Mouse (Mus musculus) embryonic stem cell, embryonic (primary cell): ENCODE measurements at regions not wholly inside any gene's neighbourhood (a gene's known extent, or its start where the extent isn't known, plus 50 kb on each side); places are given as distances from the start of the nearest gene placed in this dataset.

ENCODE experiments used
- CTCF ChIA-PET, 4 experiments: fragments of 300-600 bp in 2 of 4; fragments of 350-600 bp in 2 of 4; sonication (Branson Sonifier 250); formaldehyde crosslinking; loops; one replicate each; lab custom pipeline; 2022; ENCODE audit warnings: inconsistent platforms in 2 of 4; lab: Charles Lee
- POLR2A ChIA-PET, 4 experiments: fragments of 300-600 bp in 2 of 4; fragments of 350-600 bp in 2 of 4; sonication (Branson Sonifier 250); formaldehyde crosslinking; loops; one replicate each; lab custom pipeline; 2022; ENCODE audit warnings: antibody characterized with exemption in 4 of 4, inconsistent platforms in 1 of 4; lab: Charles Lee

DNA sequence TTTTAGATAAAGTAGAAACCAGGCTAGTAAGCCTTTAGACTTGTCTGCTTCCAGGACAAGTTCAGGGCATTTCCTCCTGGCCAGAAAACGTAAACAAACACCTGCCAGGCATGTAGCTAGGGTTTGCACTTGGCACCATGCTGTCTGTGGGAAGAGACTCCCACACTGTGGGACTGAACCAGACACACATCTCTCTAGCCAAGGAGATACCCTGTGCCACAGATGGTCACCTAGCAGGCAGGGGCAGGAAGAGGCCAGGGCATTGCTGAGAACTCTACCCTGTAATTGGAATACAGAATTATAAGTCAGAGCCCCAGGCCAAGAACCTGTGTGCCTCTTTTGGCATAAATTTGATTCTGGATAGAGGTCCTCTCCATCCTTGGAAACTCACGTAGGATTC lies 858.7 kb upstream of the A1bg start:
- ChIA-PET POLR2A (no interaction called here), CTCF (no interaction called here)

DNA sequence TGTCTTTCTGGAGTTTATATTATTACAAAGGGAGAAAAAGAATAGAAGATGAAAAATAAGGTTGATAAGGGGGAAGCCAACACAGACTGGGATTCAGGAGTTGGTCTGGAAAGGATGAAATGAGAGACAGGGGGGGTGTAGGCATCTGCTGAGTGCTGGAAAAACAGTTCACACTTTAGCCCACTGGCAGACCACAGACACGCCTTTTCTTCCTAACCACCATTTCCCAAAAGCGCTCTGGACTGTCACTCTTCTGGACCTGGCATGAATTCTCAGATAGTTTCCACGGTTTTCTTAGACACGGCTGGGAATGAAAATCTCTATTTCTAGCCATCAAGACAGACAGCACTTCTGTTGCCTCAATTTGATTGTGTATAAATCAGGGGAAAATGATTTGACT lies 850.2 kb upstream of the A1bg start:
- CTCF ChIA-PET: no interaction called here
- POLR2A ChIA-PET: no interaction called here

DNA sequence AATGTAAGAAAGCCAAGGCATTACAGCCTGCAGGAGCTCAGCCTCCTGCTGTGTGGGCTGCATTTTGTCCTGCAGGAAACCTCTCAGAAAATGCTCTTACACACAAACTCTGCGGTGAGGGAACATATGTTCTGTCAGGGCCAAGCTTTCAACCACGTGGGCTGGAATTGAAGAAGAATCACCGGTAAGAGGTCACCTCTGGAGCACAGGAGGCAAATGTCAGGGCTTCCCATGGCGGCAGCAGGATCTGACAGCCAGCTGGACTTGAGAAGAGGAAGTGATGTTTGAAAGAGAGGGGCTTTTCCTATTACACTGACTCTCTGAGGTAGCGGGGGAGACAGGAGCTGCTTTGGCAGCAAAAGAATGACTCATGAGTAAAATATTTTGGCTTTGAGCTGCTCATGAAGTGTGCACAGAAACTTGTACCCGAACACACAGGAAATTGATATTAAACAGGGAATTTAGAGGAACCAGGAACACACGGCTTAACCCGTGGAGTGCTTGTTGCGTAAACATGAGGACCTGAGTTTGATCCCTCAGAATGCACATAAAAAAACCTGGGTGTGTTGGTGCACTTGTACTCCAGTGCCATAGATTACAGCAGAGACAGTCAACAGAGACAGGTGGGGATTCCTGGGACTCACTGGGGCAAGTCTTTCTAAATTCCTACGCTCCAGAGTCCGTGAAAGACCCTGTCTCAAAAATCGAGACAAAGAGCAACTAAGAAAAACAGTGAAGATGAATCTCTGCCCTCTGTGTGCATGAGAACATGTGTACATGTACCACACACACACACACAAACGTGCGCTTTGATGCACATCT lies 848.1 kb upstream of the A1bg start:
- CTCF ChIA-PET: no interaction called here

DNA sequence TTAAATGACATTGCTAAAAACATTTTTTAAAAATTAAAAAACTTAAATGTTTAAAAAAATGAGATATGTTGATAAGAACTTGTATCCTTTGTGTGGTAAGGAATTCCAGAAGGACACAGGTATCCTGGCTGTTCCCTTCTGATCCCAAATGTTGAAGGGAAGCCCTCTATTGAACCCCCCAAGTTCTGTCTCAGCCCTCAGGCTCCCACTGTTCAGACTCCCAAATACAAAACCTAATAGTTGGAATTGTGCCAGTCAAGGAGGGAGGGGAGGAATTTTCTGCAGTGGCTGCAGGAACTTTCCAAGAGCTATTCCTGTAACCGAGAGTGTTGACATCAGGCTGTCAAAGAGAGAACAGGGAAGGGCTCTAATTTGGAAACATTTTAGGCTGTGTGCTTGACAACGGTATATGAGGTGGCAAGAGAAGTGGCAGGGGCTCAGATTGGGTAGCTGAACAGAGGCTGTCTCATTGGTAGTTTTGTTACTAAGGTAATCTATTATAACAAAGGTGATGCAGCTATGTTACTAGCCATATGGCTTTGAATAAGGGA lies 843.8 kb upstream of the A1bg start:
- ChIA-PET POLR2A (no interaction called here), CTCF (no interaction called here)

More for the DNA sequence above, 848.1 kb upstream of the A1bg start:
- POLR2A ChIA-PET: no interaction called here

DNA sequence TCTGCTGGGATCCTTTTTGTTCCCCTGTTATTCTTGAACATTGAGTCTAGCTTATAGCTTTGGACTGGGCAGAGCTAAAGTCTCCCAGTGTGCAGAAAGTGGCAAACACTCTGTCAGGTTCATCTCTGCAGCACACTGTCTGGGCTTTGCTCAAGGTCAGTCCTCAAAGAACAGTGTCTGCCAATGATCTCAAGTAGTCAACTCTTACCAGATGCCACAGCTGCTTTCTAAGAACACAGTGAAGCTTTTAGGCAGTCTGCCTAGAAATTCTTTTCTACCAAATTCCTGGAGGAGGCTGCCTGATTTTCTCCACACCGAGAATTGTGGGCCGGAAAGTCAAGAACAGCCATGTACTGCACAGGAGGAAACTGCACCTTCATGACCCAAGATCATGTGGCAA lies 831.0 kb upstream of the A1bg start:
- POLR2A ChIA-PET: no interaction called here
- CTCF ChIA-PET: no interaction called here

DNA sequence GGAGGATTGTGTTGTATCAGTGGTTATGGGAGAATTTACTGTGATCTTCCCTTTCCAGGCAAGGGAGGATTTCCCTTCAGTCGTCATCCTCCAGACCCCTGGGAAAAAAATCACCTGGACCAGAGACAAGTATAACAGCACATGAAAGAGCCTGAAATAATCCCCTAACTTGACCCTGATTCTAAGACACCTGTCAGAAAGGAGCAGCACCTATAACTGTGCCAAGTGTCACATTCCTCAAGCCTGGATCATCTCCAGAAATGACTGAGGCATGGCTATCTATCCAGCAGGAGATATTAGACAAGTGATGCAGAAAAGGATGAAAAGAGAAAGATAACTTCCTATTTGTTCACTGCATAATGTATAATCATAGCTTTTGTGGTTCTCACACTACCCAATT lies 800.9 kb upstream of the A1bg start:
- ChIA-PET POLR2A (no interaction called here), CTCF (no interaction called here)

DNA sequence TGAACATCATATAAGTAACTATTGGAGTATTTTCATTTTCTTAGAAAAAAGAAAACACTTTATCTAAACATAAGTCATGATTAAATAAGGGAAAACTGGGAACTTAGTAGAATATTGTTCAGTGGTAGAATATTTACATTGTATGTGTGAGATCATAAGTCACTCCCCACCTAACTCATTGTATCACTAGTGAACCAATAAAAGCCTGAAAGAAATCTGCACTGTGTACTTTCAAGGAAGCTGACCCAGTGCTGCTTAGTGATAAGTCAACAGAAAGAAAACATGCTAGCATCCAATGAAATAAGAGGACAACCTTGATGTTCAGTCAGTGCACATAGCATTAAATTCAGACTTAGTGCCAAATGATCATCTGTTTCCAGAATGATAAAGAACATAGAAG lies 795.7 kb upstream of the A1bg start:
- CTCF ChIA-PET: no interaction called here
- POLR2A ChIA-PET: no interaction called here

DNA sequence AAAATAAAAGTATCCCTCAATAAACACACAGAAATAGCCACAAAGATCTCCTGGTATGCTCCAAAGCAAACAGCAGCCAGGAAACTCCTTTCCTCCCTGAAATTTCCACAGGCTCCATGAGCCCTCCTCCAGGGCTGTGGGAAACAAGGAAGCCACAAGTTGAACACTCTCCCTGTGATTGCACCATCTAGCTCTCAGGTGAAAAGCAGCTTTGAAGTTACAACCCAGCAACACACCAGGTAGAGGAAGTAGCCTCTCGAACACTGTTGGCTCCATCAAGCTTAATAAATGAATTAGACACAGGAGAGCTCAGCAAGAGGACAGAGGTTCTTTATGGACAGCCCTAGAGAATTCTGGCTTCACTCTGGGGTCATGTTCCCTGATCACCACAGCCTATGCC lies 794.4 kb upstream of the A1bg start:
- POLR2A ChIA-PET: no interaction called here
- CTCF ChIA-PET: no interaction called here

DNA sequence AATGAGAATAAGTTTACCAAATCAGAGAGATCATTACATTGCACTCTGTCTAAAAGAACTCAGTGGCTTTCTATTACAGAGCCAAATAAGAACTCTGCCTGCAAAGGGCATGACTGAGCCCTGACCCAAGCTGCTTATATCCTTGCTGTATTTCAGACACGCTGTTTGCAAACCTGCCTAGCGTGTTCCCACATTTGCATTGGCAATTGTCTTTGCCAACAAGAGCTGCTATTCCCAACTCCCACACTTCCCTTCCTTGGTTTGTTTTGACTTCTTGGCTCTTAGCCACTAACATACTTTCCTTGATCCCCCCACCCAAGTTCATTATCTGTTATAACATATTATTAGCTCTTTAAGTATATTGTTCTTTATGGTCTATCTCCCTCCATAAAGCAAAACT lies 791.1 kb upstream of the A1bg start:
- CTCF ChIA-PET: interaction anchor here in 1 of 4 experiments (0.5 kb wide), 1 partner anchor 413 kb away, joined by 4 read pairs; no protein-coding TSS in a partner anchor
- POLR2A ChIA-PET: no interaction called here

DNA sequence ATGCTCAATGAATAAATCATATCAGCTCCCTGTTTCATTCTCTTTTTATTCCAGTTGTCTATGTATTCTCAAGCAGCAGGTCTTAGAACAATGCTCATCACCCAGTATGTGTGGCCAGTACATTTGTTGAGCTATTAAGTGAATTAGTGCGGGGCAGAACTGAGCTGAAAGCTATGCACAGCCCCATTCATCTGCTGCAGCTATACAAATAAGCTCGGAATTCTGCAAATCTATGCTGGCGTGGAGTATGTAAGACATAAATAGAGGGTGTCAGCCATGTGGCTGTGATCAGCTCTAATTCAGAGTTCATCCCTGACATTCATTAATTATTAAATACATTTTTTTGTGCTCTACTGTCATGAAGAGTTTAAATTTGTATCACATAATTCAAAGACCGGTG lies 786.1 kb upstream of the A1bg start:
- POLR2A ChIA-PET: no interaction called here
- CTCF ChIA-PET: no interaction called here

DNA sequence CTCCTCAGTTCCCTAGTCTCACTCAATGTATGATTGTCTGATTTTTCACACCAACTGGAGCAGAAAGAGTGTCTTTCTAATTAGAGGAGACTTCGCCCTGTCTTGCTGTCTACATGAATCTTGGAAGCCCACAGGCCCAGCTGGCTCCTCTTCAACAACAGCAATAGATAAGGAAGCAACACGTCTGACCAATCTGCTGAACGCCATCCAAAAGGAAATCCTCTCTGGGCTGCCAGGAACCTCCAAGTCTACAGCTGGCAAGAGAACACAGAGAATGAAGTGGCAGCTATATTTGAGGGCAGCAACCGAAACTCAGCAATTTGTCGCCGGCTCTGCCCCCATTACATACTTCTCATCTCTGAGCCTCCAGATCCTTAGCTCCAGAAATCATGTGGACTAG lies 785.1 kb upstream of the A1bg start:
- ChIA-PET POLR2A (interaction anchor here in 1 of 4 experiments (0.6 kb wide), 2 partner anchors 32 to 1199 kb away, joined by 3 to 4 read pairs; no protein-coding TSS in a partner anchor), CTCF (no interaction called here)

DNA sequence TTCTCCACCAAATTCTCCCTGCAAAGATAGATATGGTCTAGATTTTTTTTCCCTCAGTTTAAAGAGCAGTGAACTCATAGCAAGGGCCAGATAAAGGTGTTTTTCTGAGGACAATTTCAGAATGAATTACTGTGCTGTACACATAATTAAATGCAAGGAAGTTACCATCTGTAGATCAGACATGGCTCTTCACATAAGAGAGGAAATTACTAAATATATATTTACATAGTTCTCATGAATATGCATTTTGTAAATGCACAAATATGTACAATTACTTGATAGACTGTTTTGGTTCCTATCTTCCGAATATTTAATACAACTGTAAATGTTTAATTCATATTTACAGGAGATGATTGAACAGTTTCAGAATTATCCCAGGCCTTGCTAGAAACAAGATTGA lies 769.9 kb upstream of the A1bg start:
- POLR2A ChIA-PET: no interaction called here

DNA sequence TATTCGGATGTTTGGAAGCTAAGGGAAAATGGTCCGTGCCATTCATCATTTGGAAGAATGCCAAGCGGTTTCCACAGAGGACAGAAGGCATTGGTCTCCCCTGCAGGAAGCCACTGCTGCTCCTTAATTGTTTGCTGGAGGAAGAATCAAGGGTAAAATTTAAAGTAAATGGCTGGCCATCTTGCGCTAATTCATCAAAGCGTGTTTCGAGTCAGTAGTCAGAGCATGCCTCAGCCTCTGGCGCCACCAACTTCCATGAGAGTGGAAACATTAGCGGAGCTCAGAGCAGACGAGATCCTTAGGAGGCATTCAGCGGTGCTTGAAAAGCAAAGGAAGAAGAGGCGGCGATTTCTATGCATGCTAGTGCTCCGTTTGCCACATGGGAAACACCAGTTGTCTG lies 767.6 kb upstream of the A1bg start:
- ChIA-PET CTCF (no interaction called here), POLR2A (interaction anchor here in 1 of 4 experiments (0.5 kb wide), 1 partner anchor 384 kb away, joined by 3 read pairs; no protein-coding TSS in a partner anchor)

More for the DNA sequence above, 769.9 kb upstream of the A1bg start:
- CTCF ChIA-PET: no interaction called here

DNA sequence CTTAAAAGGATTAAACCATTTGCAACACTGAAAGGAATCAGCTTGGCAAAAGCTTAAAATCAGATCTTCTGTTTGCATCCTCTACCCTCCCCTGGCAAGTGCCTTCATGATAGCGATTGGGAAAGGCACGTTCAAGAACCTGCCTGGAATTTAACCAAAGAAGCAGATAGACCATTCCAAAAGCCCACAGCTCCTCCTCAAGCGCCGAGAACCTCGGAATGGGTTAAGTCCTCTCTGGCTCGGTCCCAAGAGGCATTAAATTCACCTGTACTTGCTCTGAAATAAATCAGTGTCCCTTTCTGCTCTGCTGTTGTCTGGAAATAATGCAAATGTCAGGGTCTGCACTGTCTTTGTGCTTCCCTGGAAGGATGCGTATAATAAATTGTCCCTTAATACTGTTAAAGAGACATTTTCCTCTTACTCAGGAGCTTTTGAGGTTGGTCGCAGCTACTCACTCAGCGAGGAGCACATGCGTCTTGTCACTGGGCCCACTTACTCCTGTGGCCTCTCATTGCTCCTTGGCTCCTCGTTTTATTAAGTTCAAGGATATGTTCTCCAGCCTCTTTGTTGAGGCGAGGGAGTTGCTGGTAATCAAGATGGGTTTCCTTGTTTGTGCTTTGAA lies 767.1 kb upstream of the A1bg start:
- CTCF ChIA-PET: no interaction called here
- POLR2A ChIA-PET: no interaction called here

DNA sequence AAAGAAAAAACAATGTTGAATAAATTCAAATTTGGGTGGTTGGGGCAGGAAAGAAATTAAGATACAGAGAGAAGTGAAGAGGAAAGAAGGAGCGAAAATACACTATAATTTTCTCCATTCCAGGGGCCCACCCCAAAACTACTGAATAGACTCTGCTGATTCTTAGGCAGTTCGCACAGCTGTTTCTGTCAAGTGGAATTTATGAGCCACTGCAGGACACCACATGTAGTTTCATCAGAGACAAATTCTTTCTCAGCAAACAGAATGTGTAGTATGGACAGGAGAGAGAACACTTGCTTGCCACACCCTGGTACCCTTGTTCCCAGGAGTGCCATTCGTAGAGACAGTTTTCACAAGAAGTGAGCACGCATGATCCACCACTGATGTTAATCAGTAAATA lies 760.2 kb upstream of the A1bg start:
- ChIA-PET POLR2A (no interaction called here), CTCF (no interaction called here)

DNA sequence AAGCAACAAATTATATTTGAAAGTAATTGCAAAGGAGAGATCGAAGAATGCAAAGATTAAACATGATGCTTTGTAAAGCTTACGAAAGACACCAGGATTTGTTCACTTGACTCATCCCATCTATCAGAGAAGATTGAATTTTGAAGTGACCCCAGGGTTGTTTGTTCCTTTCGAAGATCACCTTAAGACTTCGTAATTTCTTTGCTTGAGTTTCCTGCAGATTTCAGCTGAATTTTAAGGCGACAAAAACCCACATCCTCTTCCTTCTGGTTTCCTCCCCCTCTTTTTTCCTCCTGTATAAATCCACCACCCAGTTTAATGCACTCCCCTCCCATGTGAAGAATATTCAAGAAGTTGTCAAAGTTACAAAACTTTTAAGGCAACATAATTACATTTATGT lies 747.7 kb upstream of the A1bg start:
- ChIA-PET POLR2A (no interaction called here), CTCF (no interaction called here)

DNA sequence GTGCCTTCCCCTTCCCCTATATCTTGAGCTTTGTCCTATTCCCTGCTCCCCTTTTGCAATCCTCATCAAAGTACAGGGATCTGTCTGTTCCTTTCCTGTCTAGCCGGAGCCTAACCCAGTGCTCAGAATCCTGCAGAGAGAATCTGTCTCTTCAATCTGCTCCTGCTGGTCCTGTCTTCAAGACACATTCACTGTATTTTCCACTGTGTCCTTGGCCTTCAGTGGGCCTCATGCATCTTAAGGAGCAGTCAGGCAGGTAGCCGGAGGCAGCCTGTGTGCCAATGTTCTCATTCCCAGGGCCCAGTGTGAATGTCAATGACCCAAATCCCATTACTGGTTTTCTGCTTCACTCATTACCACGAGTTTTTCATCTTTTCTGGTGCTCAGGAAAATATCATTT lies 737.8 kb upstream of the A1bg start:
- ChIA-PET POLR2A (no interaction called here), CTCF (no interaction called here)

DNA sequence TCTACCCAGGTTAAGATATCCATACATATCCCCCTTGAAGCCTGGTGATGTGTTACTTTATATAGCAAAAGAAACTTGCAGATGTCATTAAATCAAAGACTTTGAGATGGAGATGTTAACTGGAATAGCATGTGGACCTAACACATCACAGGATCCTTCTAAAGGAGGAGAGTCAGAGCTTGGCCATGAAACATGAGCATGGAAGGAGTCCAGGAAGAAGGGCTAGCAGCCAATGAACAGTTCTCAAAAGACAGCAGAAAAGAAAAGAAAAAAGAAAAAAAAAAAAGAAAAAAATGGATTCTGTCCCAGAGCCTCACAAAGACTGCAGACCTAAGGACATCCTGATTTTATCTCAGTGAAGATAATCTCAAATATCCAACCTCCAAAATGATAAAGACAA lies 734.1 kb upstream of the A1bg start:
- ChIA-PET CTCF (no interaction called here), POLR2A (no interaction called here)

DNA sequence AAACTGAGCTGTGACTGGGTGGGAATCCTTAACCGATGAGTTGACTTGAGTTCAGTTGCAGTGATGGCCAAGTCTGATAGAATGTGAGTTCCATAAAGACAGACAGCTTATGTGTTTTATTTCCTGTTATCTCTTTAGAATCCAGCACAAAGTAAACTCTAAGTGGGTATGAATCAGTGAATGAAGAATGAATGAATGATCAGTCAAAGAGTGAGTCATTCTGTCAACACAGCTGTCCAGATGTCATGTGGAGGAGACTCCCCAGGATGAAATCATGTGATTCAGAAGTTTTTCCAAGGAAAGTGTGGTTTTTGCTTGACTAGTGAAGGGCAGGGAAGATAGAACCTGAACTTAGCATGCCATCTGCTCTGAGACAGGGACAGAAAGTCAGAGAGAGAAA lies 732.0 kb upstream of the A1bg start:
- ChIA-PET POLR2A (no interaction called here), CTCF (no interaction called here)

DNA sequence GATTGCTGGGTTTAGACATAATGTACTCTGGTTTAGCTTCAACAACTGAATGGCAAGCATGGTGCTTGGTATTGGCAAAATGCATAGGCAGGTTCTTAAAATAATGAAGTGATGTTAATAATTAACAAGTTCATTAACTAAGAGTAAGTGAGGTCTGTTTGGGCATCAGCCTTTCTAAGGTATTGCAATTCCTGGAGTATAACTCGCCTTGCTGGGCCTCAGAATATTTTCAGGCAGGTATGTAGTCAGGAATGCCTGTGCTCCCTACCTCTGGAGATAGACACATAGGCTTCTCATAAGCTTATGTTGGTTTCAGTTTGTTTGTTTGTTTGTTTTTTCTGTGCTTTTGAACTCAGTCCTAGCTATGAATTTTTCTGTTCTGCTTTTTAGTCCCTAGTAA lies 731.0 kb upstream of the A1bg start:
- POLR2A ChIA-PET: no interaction called here

More for the DNA sequence above, 731.0 kb upstream of the A1bg start:
- CTCF ChIA-PET: no interaction called here
